Mouse (Mus musculus) hindbrain, embryonic 12.5 days (tissue): Measurements from ENCODE around the gene Ssbp2. TPM values are rescaled to one million over a fixed set of nuclear protein-coding genes. Genes with fewer than 3 reads are reported as not detected.

Experiments
- ATAC-seq: fragments of 200-750 bp; cut with Nextera tagmentation; 2 replicates; pipeline ENCODE4 v1.8.0; 2017; ENCODE audit warnings: moderate TSS enrichment; ENCODE audit not compliant: low FRiP score
- H3K27ac ChIP-seq: fragments of 300-500 bp; sonication (generic); 2 replicates; pipeline ENCODE4 v1.5.1; 2016; ENCODE audit warnings: mild to moderate bottlenecking
- H3K27me3 ChIP-seq: fragments of 300-500 bp; sonication (generic); 2 replicates; pipeline ENCODE4 v1.6.1; 2016; ENCODE audit warnings: mild to moderate bottlenecking
- H3K36me3 ChIP-seq: fragments of 300-500 bp; sonication (generic); 2 replicates; pipeline ENCODE4 v1.6.1; 2016; ENCODE audit warnings: mild to moderate bottlenecking
- H3K4me1 ChIP-seq: fragments of 300-500 bp; sonication (generic); 2 replicates; pipeline ENCODE4 v1.6.1; 2016
- H3K4me2 ChIP-seq: fragments of 300-500 bp; sonication (generic); replicated peaks from 2 replicates; pipeline ENCODE4 v1.6.1; 2016; ENCODE audit warnings: mild to moderate bottlenecking
- H3K4me3 ChIP-seq: fragments of 300-500 bp; sonication (generic); 2 replicates; pipeline ENCODE4 v1.5.1; 2016; ENCODE audit warnings: mild to moderate bottlenecking
- H3K9ac ChIP-seq: fragments of 300-500 bp; sonication (generic); 2 replicates; pipeline ENCODE4 v1.6.1; 2016; ENCODE audit warnings: mild to moderate bottlenecking, moderate library complexity
- H3K9me3 ChIP-seq: fragments of 300-500 bp; sonication (generic); replicated peaks from 2 replicates; pipeline ENCODE4 v1.6.1; 2016; ENCODE audit warnings: mild to moderate bottlenecking
- WGBS: fragments of 180-500 bp; shearing (Covaris S2); methylation state at CpG from one replicate; pipeline ENCODE4 v1.1.7; 2016; 5-methylcytosine and 5-hydroxymethylcytosine counted together
- polyA plus RNA-seq: library from polyadenylated mRNA; unstranded; fragments of >200 nt; fragmentation: Nextera tagmentation; extraction: Ambion mirVana; gene quantifications from 2 replicates; pipeline ENCODE4 v1.2.1, GENCODE M21; 2016

Ssbp2 gene
- polyA plus RNA-seq, 1 experiment from 2014 or later = 153 TPM

GRCm38 (mm10) chr13:91502642-91503373, 42.7 kb downstream of the Ssbp2 start:
- no peak overlapping the region for H3K9ac ChIP-seq
- H3K4me2 ChIP-seq = no peak overlapping the region
- H3K36me3 ChIP-seq = no peaks in the 10 kb centered on the region
- H3K4me1 ChIP-seq = no peaks in the 10 kb centered on the region
- no peaks in the 10 kb centered on the region for H3K9me3 ChIP-seq
- no peak overlapping the region for H3K4me3 ChIP-seq
- WGBS = 77% methylated on average over 12 of the region's 12 CpGs
- no peaks in the 10 kb centered on the region for H3K27me3 ChIP-seq
- H3K27ac ChIP-seq = no peak overlapping the region
- ATAC-seq = no peak

- Histone ChIP-seq H3K9ac (no peak overlapping the region), H3K9me3 (no peaks in the 10 kb centered on the region), H3K27ac (no peak overlapping the region), H3K4me2 (no peak overlapping the region), H3K4me3 (no peak overlapping the region), H3K36me3 (no peaks in the 10 kb centered on the region), H3K27me3 (no peaks in the 10 kb centered on the region), H3K4me1 (no peaks in the 10 kb centered on the region)
- ATAC-seq = no peak
- WGBS = 95% methylated on average over 1 of the region's 1 CpGs
These were observed 48.9 kb downstream of the Ssbp2 start for GRCm38 (mm10) chr13:91508991-91509390.

GRCm38 (mm10) chr13:91509467-91509866, 49.4 kb downstream of the Ssbp2 start:
- WGBS = 91% methylated on average over 2 of the region's 2 CpGs
- H3K36me3 ChIP-seq = no peaks in the 10 kb centered on the region
- no peaks in the 10 kb centered on the region for H3K9me3 ChIP-seq
- no peak overlapping the region for H3K4me3 ChIP-seq
- H3K4me2 ChIP-seq = no peak overlapping the region
- H3K9ac ChIP-seq = no peak overlapping the region
- ATAC-seq = no peak
- no peaks in the 10 kb centered on the region for H3K4me1 ChIP-seq
- no peaks in the 10 kb centered on the region for H3K27me3 ChIP-seq
- no peak overlapping the region for H3K27ac ChIP-seq

GRCm38 (mm10) chr13:91514979-91515378, 54.9 kb downstream of the Ssbp2 start:
- H3K36me3 ChIP-seq = no peaks in the 10 kb centered on the region
- no peak overlapping the region for H3K4me3 ChIP-seq
- H3K4me2 ChIP-seq = no peak overlapping the region
- 0 out of 2 replicates have a peak, but pooled peaks cover 3% of the 10 kb centered on the region for H3K4me1 ChIP-seq
- no peak for ATAC-seq
- no peak overlapping the region for H3K9ac ChIP-seq
- no peak overlapping the region for H3K27ac ChIP-seq
- no peaks in the 10 kb centered on the region for H3K27me3 ChIP-seq
- 92% methylated on average over 4 of the region's 4 CpGs for WGBS
- H3K9me3 ChIP-seq = no peaks in the 10 kb centered on the region

DNA sequence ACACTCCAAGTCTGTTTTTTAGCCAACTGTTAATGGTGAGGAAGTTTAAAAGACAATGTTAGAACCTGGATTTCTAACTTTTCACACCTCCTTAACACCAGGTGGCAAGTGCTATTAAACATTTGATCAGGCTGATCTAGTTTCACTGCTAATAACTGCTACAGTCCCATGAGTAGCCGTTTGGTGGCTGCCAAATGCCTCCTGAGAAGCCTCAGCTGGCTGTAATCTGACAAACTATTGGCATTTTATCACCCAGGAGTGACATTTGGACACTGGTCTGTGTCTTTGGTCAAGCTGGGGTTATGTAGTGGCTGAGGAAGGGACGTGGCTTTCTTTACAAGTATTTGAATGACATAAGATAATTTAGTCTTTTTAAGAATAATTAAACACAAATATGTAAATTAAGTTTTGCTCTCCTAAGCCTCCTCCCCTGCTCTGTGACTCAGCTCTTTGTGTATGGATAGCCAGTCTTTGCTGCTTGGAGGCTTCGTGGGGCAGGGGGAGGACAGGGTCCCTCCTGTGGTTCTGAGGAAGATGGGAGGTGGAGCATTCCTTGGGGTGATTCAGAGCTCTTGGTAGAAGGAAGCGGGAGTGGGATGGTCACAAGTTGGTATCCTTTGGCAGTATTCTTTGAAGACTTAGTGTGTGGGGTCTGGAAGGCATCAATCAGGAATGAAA, 60.1 kb downstream of the Ssbp2 start:
- Histone ChIP-seq H3K9ac (no peak overlapping the region), H3K4me2 (no peak overlapping the region), H3K27me3 (no peaks in the 10 kb centered on the region), H3K4me3 (no peak overlapping the region), H3K27ac (no peak overlapping the region), H3K36me3 (no peaks in the 10 kb centered on the region), H3K9me3 (no peaks in the 10 kb centered on the region), H3K4me1 (peaks cover 6% of the 10 kb centered on the region)
- no peak for ATAC-seq
- 33% methylated on average over 4 of the region's 4 CpGs for WGBS

- Histone ChIP-seq H3K4me1 (peaks cover 6% of the 10 kb centered on the region), H3K27me3 (no peaks in the 10 kb centered on the region), H3K36me3 (no peaks in the 10 kb centered on the region), H3K4me3 (no peak overlapping the region), H3K9ac (no peak overlapping the region), H3K27ac (no peak overlapping the region), H3K4me2 (no peak overlapping the region), H3K9me3 (no peaks in the 10 kb centered on the region)
- no peak for ATAC-seq
- 97% methylated on average over 1 of the region's 1 CpGs for WGBS
These were observed 60.9 kb downstream of the Ssbp2 start for GRCm38 (mm10) chr13:91520968-91521367.

GRCm38 (mm10) chr13:91526058-91526457, 66.0 kb downstream of the Ssbp2 start:
- H3K27me3 ChIP-seq = no peaks in the 10 kb centered on the region
- no peaks in the 10 kb centered on the region for H3K36me3 ChIP-seq
- no peak for ATAC-seq
- no peaks in the 10 kb centered on the region for H3K9me3 ChIP-seq
- H3K4me1 ChIP-seq = no peaks in the 10 kb centered on the region
- no peak overlapping the region for H3K4me3 ChIP-seq
- H3K9ac ChIP-seq = no peak overlapping the region
- no peak overlapping the region for H3K27ac ChIP-seq
- no peak overlapping the region for H3K4me2 ChIP-seq
- WGBS = 90% methylated on average over 12 of the region's 12 CpGs

GRCm38 (mm10) chr13:91529821-91530220, 69.7 kb downstream of the Ssbp2 start:
- Histone ChIP-seq H3K4me3 (no peak overlapping the region), H3K9ac (no peak overlapping the region), H3K36me3 (peaks cover 16% of the 10 kb centered on the region), H3K4me1 (no peaks in the 10 kb centered on the region), H3K4me2 (no peak overlapping the region), H3K27me3 (no peaks in the 10 kb centered on the region), H3K9me3 (0 out of 2 replicates have a peak, but pooled peaks cover 3% of the 10 kb centered on the region), H3K27ac (no peak overlapping the region)
- ATAC-seq = no peak
- 95% methylated on average over 3 of the region's 3 CpGs for WGBS

- WGBS = 70% methylated on average over 3 of the region's 3 CpGs
- H3K9ac ChIP-seq = no peak overlapping the region
- H3K27me3 ChIP-seq = no peaks in the 10 kb centered on the region
- no peak for ATAC-seq
- no peak overlapping the region for H3K27ac ChIP-seq
- H3K4me3 ChIP-seq = no peak overlapping the region
- H3K4me1 ChIP-seq = no peaks in the 10 kb centered on the region
- peaks cover 37% of the 10 kb centered on the region for H3K36me3 ChIP-seq
- H3K4me2 ChIP-seq = no peak overlapping the region
- 0 out of 2 replicates have a peak, but pooled peaks cover 3% of the 10 kb centered on the region for H3K9me3 ChIP-seq
These were observed 76.6 kb downstream of the Ssbp2 start for GRCm38 (mm10) chr13:91536711-91537110.

DNA sequence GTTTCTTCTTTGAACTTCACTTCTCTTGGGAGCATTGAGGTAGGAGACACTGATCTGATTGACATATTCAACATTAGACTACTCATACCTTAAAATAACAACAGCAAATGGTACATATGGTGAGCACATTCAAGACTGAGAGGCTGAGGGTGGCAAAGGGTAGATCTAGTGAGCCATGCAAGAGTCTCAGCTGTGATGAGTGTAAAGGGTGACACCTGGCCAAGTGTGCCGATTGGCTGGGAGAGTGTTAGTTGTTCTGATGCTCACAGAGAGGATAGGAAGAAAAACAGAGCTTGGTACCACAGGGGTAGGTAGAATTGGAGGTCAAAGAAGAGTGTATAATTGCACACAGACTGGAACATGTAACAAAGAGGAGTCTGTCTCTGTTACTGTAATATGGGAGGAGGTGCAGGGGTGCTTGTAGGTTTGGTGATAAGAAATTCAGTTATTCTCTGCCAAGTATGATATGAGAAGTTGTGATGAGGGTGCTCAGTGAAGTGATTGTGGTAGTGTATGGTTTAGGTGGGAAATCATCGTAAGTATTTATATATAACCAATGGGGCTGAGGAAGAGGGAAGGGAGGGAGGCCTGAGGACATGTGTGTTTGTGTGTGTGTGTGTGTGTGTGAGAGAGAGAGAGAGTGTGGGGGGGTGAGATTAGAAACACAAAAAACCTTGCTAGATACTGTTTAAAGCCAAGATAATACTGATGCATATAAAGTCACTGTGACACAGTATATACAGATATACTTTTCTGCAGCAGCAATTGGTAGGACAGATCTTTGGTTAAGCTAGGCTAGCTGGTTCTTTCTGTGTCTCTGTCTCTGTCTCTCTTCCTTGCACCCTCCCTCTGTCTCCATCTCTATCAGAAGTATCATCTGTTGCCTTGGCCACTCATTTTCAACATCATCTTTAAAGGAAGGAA, 80.3 kb downstream of the Ssbp2 start:
- peaks cover 21% of the 10 kb centered on the region; the same call in 1 of the 2 replicates for H3K36me3 ChIP-seq
- 96% methylated on average over 2 of the region's 2 CpGs for WGBS
- H3K4me1 ChIP-seq = no peaks in the 10 kb centered on the region
- no peak overlapping the region for H3K9ac ChIP-seq
- no peak overlapping the region for H3K4me2 ChIP-seq
- no peak overlapping the region for H3K4me3 ChIP-seq
- no peaks in the 10 kb centered on the region for H3K27me3 ChIP-seq
- no peak overlapping the region for H3K27ac ChIP-seq
- no peak for ATAC-seq
- no peaks in the 10 kb centered on the region for H3K9me3 ChIP-seq

- Histone ChIP-seq H3K4me1 (no peaks in the 10 kb centered on the region), H3K9me3 (no peaks in the 10 kb centered on the region), H3K27me3 (no peaks in the 10 kb centered on the region), H3K9ac (no peak overlapping the region), H3K27ac (no peak overlapping the region), H3K36me3 (peaks cover 21% of the 10 kb centered on the region; the same call in 1 of the 2 replicates), H3K4me2 (no peak overlapping the region), H3K4me3 (no peak overlapping the region)
- ATAC-seq = no peak
- WGBS = 93% methylated on average over 6 of the region's 6 CpGs
These were observed 81.0 kb downstream of the Ssbp2 start for GRCm38 (mm10) chr13:91541069-91541429.

DNA sequence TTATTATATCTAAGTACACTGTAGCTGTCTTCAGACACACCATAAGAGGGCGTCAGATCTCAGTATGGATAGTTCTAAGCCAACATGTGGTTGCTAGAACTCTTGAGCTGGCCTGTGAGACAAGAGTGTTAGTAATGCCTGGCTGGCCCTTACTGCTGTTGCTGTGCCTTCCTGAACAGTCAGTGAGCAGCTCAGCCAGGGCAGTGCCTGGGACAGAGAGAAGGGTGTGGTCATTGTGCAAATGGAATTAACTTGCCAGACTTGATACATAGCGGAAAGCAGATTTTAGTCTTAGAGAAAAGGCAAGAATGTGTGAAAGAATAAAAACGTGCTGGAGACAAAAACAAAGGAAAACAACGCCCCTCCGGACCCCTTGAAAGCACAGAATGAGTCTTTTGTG, 83.5 kb downstream of the Ssbp2 start:
- H3K9ac ChIP-seq = no peak overlapping the region
- H3K36me3 ChIP-seq = peaks cover 21% of the 10 kb centered on the region; the same call in 1 of the 2 replicates
- H3K27ac ChIP-seq = no peak overlapping the region
- 72% methylated on average over 5 of the region's 5 CpGs for WGBS
- H3K9me3 ChIP-seq = no peaks in the 10 kb centered on the region
- no peak overlapping the region for H3K4me3 ChIP-seq
- no peak overlapping the region for H3K4me2 ChIP-seq
- H3K4me1 ChIP-seq = no peaks in the 10 kb centered on the region
- no peak for ATAC-seq
- no peaks in the 10 kb centered on the region for H3K27me3 ChIP-seq
